26 mouse cellular contexts compared by ENCODE assay signal in genomic region chr16:91662336-91662735, GRCm38 (mm10).
"Had no signal": no experiment of that assay in that cellular context is flagged by ENCODE, and none has a peak within 500 bp of the region (broad histone marks: within the 10 kb centered on the region; RNA-seq: fewer than 3 reads in every experiment).

No protein-coding gene starts in this region.

- H3K27me3 ChIP-seq: limb, embryonic 12.5 days; liver, embryonic 12.5 days; liver, embryonic 15.5 days; lung, embryonic 15.5 days; megakaryocyte, embryonic 14.5 days; midbrain, embryonic 13.5 days; neural tube, embryonic 13.5 days had no signal

- H3K4me3 ChIP-seq: layer of hippocampus, adult 2 months; left cerebral cortex, adult 2 months; limb, embryonic 12.5 days; liver, embryonic 12.5 days; liver, embryonic 15.5 days; lung, embryonic 15.5 days; megakaryocyte, embryonic 14.5 days; midbrain, embryonic 10.5 days; midbrain, embryonic 13.5 days; myocyte; neural tube, embryonic 13.5 days had no signal

- ATAC-seq: liver, embryonic 12.5 days; midbrain, embryonic 13.5 days; midbrain, embryonic 16.5 days had no signal

- H3K9ac ChIP-seq: limb, embryonic 12.5 days; liver, embryonic 12.5 days; liver, embryonic 15.5 days; lung, embryonic 15.5 days; midbrain, embryonic 13.5 days; neural tube, embryonic 13.5 days had no signal

- H3K4me1 ChIP-seq: limb, embryonic 12.5 days; liver, embryonic 12.5 days; liver, embryonic 15.5 days; lung, embryonic 15.5 days had no signal

- H3K9me3 ChIP-seq: liver, embryonic 15.5 days; lung, embryonic 15.5 days; midbrain, embryonic 13.5 days; neural tube, embryonic 13.5 days had no signal

- H3K4me2 ChIP-seq: limb, embryonic 12.5 days; liver, embryonic 12.5 days; liver, embryonic 15.5 days; lung, embryonic 15.5 days; midbrain, embryonic 13.5 days; neural tube, embryonic 13.5 days had no signal

- H3K27ac ChIP-seq: kidney, postnatal 0 days; layer of hippocampus, adult 2 months; left cerebral cortex, adult 2 months; limb, embryonic 12.5 days; liver, embryonic 12.5 days; liver, embryonic 15.5 days; lung, embryonic 15.5 days; midbrain, embryonic 10.5 days; midbrain, embryonic 13.5 days; neural tube, embryonic 13.5 days had no signal

- DNase-seq: kidney, adult 18-20 months; kidney, postnatal 25 days; layer of hippocampus, adult 9-11 months; layer of hippocampus, postnatal 36 days; liver; lung, adult 18-20 months; lung, postnatal 10 days; lung, postnatal 36 days; retina, postnatal 1 day; right cerebral cortex, postnatal 25 days; thymus, adult 2 months; thymus, postnatal 14 days; thymus, postnatal 4 days had no signal
